Mouse (Mus musculus): ENCODE measurements at regions not wholly inside any gene's neighbourhood (a gene's known extent, or its start where the extent isn't known, plus 50 kb on each side); places are given as distances from the start of the nearest gene placed in this dataset.

DNA sequence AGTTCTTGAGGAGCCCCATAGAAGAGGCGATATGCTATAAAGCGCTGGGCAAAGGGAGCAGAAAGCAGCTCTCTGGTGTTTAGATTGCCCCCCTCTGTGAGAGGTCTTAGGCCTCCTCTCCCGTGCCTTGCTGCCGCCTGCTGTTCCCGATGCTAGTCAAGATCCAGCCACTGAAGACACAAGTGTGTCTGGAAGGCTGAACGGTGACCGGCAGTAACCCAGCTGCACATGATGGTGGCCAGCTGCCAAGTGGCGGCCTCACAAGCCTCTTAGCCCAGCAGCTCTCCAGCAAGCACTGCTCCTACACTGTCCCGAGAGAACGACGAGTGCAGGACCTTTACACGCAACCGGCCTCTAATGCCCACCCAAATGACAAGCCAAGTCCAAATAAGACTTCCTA, 104.1 kb upstream of the Abca1 start:
- peaks cover 13% of the 10 kb centered on the region; the same call in 1 of the 2 replicates for H3K4me1 ChIP-seq (ENCODE audit: control insufficient read depth, insufficient read depth, insufficient read length, low read length)
- no peaks in the 10 kb centered on the region for H3K27me3 ChIP-seq (ENCODE audit: control insufficient read depth, insufficient read depth, low read length)
- H3K4me3 ChIP-seq (ENCODE audit: low read depth, low read length) = no peak overlapping the region
- WGBS = 22% methylated on average over 13 of the region's 13 CpGs
- TF ChIP-seq POLR2A (IDR thresholded peaks at IDR 0.05; ENCODE audit: low read depth, low read length) = no peak
- no peak for TF ChIP-seq CTCF (IDR thresholded peaks at IDR 0.05; ENCODE audit: extremely low read depth, insufficient read length, insufficient replicate concordance, low read depth, low read length)
- H3K27ac ChIP-seq (ENCODE audit: insufficient read depth, low read depth, low read length) = no peak overlapping the region
- no peaks in the 10 kb centered on the region for H3K36me3 ChIP-seq (ENCODE audit: control insufficient read depth, insufficient read depth, low read length)

DNA sequence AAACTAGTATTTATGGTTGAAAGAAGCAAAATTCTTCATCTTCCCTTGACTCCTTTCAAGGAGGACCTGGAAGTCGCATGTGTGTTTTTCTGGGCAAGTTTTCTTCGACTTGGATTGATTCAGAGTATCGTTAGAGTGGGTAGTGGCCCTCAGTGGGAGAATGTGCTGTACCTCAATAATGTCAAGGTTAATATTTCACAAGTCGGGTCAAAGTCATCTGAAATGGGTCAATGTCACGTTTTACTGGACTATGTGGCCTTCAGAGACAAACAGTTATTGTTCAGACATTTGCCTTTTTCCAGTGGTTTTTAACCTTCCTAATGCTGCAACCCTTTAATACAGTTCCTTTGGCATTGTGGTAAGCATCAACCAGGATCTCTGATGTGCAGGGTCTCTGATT, 102.8 kb upstream of the Abca1 start:
- no peak for TF ChIP-seq POLR2A (IDR thresholded peaks at IDR 0.05; ENCODE audit: low read depth, low read length)
- no peak for TF ChIP-seq CTCF (IDR thresholded peaks at IDR 0.05; ENCODE audit: extremely low read depth, insufficient read length, insufficient replicate concordance, low read depth, low read length)
- Histone ChIP-seq H3K4me3 (ENCODE audit: low read depth, low read length) (no peak overlapping the region), H3K4me1 (ENCODE audit: control insufficient read depth, insufficient read depth, insufficient read length, low read length) (peaks cover 15% of the 10 kb centered on the region; the same call in 1 of the 2 replicates), H3K27me3 (ENCODE audit: control insufficient read depth, insufficient read depth, low read length) (no peaks in the 10 kb centered on the region), H3K27ac (ENCODE audit: insufficient read depth, low read depth, low read length) (no peak overlapping the region), H3K36me3 (ENCODE audit: control insufficient read depth, insufficient read depth, low read length) (no peaks in the 10 kb centered on the region)
- WGBS = 57% methylated on average over 5 of the region's 5 CpGs

DNA sequence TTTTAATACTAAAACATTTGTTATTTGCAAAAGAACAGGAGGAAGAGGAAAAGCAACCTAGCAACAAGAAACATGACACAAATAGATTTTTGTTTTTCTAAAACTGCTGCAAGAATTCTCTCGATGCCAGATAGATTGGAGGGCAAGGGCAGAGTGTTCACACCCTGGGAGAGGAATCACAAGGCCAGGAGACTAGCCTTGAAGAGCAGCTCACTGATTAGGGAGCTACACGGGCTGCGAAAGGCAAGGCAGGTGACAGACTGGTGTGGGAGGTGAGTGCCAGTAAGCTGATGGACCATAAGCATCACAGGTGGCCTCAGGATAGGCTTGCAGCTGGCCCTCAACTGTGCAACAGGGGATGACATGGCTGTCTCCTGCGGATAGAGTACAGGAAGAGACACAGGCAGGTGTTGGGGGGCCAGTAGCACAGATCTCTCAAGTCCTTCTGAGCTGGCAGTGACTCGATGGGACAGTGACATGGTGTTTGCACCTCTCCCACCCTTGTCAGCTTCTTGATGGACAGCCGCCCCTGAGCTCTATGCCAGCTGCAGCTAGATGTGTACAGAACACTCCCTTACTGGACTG, 102.0 kb upstream of the Abca1 start:
- Histone ChIP-seq H3K4me3 (ENCODE audit: low read depth, low read length) (no peak overlapping the region), H3K36me3 (ENCODE audit: control insufficient read depth, insufficient read depth, low read length) (no peaks in the 10 kb centered on the region), H3K27ac (ENCODE audit: insufficient read depth, low read depth, low read length) (no peak overlapping the region), H3K27me3 (ENCODE audit: control insufficient read depth, insufficient read depth, low read length) (no peaks in the 10 kb centered on the region), H3K4me1 (ENCODE audit: control insufficient read depth, insufficient read depth, insufficient read length, low read length) (peaks cover 18% of the 10 kb centered on the region; the same call in 1 of the 2 replicates)
- WGBS = 73% methylated on average over 6 of the region's 6 CpGs
- TF ChIP-seq POLR2A (IDR thresholded peaks at IDR 0.05; ENCODE audit: low read depth, low read length) (no peak), CTCF (IDR thresholded peaks at IDR 0.05; ENCODE audit: extremely low read depth, insufficient read length, insufficient replicate concordance, low read depth, low read length) (no peak)

DNA sequence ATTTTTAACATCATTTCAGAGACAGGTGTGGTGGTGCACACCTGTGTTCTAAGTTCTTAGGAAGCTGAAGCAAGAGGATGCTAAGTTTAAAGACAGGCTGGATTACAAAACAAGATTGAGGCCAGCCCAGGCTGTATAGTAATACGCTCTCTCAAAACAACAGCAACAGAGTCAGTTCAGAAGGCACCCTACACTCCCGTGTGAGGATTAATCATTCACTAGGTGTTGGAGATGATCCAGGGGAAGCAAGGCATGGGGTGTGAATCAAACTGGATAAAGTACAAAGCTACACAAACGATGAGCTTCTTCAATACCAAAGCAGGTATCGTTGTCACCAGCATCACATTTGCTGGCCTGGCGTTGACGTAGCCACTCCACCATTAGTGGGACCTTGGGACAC, 99.3 kb upstream of the Abca1 start:
- Histone ChIP-seq H3K36me3 (ENCODE audit: control insufficient read depth, insufficient read depth, low read length) (no peaks in the 10 kb centered on the region), H3K4me1 (ENCODE audit: control insufficient read depth, insufficient read depth, insufficient read length, low read length) (peaks cover 20% of the 10 kb centered on the region; the same call in 1 of the 2 replicates), H3K27ac (ENCODE audit: insufficient read depth, low read depth, low read length) (peak overlapping the region; percentile 64), H3K4me3 (ENCODE audit: low read depth, low read length) (no peak overlapping the region), H3K27me3 (ENCODE audit: control insufficient read depth, insufficient read depth, low read length) (no peaks in the 10 kb centered on the region)
- WGBS = 37% methylated on average over 6 of the region's 6 CpGs
- TF ChIP-seq POLR2A (IDR thresholded peaks at IDR 0.05; ENCODE audit: low read depth, low read length) (no peak), CTCF (IDR thresholded peaks at IDR 0.05; ENCODE audit: extremely low read depth, insufficient read length, insufficient replicate concordance, low read depth, low read length) (no peak)

- 18% methylated on average over 5 of the region's 5 CpGs for WGBS
Measured at GRCm38 (mm10) chr4:53256996-53257395, 97.3 kb upstream of the Abca1 start.

GRCm38 (mm10) chr4:53254483-53254882, 94.8 kb upstream of the Abca1 start:
- TF ChIP-seq POLR2A (IDR thresholded peaks at IDR 0.05; ENCODE audit: low read depth, low read length) (no peak), CTCF (IDR thresholded peaks at IDR 0.05; ENCODE audit: extremely low read depth, insufficient read length, insufficient replicate concordance, low read depth, low read length) (no peak)
- WGBS = 97% methylated on average over 6 of the region's 6 CpGs
- Histone ChIP-seq H3K27me3 (ENCODE audit: control insufficient read depth, insufficient read depth, low read length) (no peaks in the 10 kb centered on the region), H3K27ac (ENCODE audit: insufficient read depth, low read depth, low read length) (no peak overlapping the region), H3K4me3 (ENCODE audit: low read depth, low read length) (no peak overlapping the region), H3K36me3 (ENCODE audit: control insufficient read depth, insufficient read depth, low read length) (no peaks in the 10 kb centered on the region), H3K4me1 (ENCODE audit: control insufficient read depth, insufficient read depth, insufficient read length, low read length) (peaks cover 9% of the 10 kb centered on the region; the same call in 1 of the 2 replicates)

More at GRCm38 (mm10) chr4:53256996-53257395, 97.3 kb upstream of the Abca1 start:
- Histone ChIP-seq H3K4me1 (ENCODE audit: control insufficient read depth, insufficient read depth, insufficient read length, low read length) (peaks cover 11% of the 10 kb centered on the region; the same call in 1 of the 2 replicates), H3K27me3 (ENCODE audit: control insufficient read depth, insufficient read depth, low read length) (no peaks in the 10 kb centered on the region), H3K27ac (ENCODE audit: insufficient read depth, low read depth, low read length) (peak overlapping the region; percentile 53; the same call in 1 of the 2 replicates), H3K36me3 (ENCODE audit: control insufficient read depth, insufficient read depth, low read length) (no peaks in the 10 kb centered on the region), H3K4me3 (ENCODE audit: low read depth, low read length) (no peak overlapping the region)
- TF ChIP-seq CTCF (IDR thresholded peaks at IDR 0.05; ENCODE audit: extremely low read depth, insufficient read length, insufficient replicate concordance, low read depth, low read length) (no peak), POLR2A (IDR thresholded peaks at IDR 0.05; ENCODE audit: low read depth, low read length) (no peak)

DNA sequence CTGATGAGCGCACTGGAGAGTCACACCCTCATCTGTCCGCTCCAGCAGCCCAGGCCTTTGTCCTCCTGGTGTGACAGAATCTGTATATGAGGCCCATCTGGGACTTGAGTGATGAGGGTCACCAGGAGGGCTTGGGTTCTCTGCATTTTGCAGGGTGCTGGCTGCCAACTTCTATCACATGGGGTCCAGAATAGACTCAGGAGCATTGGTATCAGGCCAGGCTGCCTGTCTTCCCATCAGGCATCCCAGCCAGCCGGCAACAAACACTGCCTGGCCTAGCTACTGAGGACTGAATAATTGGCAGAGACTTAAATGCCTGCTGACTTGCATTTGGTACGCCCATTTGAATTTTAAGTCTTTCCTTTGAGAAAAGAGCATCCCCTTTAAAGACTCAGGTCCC, 94.0 kb upstream of the Abca1 start:
- Histone ChIP-seq H3K4me1 (ENCODE audit: control insufficient read depth, insufficient read depth, insufficient read length, low read length) (peaks cover 7% of the 10 kb centered on the region; the same call in 1 of the 2 replicates), H3K4me3 (ENCODE audit: low read depth, low read length) (no peak overlapping the region), H3K27me3 (ENCODE audit: control insufficient read depth, insufficient read depth, low read length) (no peaks in the 10 kb centered on the region), H3K27ac (ENCODE audit: insufficient read depth, low read depth, low read length) (no peak overlapping the region), H3K36me3 (ENCODE audit: control insufficient read depth, insufficient read depth, low read length) (no peaks in the 10 kb centered on the region)
- TF ChIP-seq POLR2A (IDR thresholded peaks at IDR 0.05; ENCODE audit: low read depth, low read length) = no peak
- TF ChIP-seq CTCF (IDR thresholded peaks at IDR 0.05; ENCODE audit: extremely low read depth, insufficient read length, insufficient replicate concordance, low read depth, low read length) = no peak
- WGBS = 84% methylated on average over 4 of the region's 4 CpGs
